Mouse (Mus musculus) thymus, adult 2 months (tissue): Measurements from ENCODE around the gene Tnrc6b. TPM values are rescaled to one million over a fixed set of nuclear protein-coding genes. Genes with fewer than 3 reads are reported as not detected.
A peak's percentile ranks its signal among the peaks of the same experiment; 100 is the strongest.

ENCODE experiments used
- DNase-seq: peaks from one replicate; pipeline ENCODE4 v3.0.0; 2021
- H3K27ac ChIP-seq: fragments of 200-500 bp; 2 replicates; pipeline ENCODE4 v1.5.1; 2012; ENCODE audit warnings: low read length, control low read depth; ENCODE audit not compliant: control insufficient read depth, insufficient read depth
- H3K27me3 ChIP-seq: fragments of 200-500 bp; 2 replicates; pipeline ENCODE4 v1.6.1; 2012; ENCODE audit warnings: mild to moderate bottlenecking, low read length, moderate library complexity, mixed read lengths; ENCODE audit not compliant: control insufficient read depth, insufficient read depth
- H3K36me3 ChIP-seq: fragments of 200-500 bp; 2 replicates; pipeline ENCODE4 v1.6.1; 2012; ENCODE audit warnings: mild to moderate bottlenecking, low read length, moderate library complexity; ENCODE audit not compliant: control insufficient read depth, insufficient read depth
- H3K4me1 ChIP-seq: fragments of 200-500 bp; replicated peaks from 2 replicates; pipeline ENCODE4 v1.6.1; 2012; ENCODE audit warnings: low read length; ENCODE audit not compliant: control insufficient read depth, insufficient read depth
- H3K4me3 ChIP-seq: fragments of 200-500 bp; 2 replicates; pipeline ENCODE4 v1.5.1; 2012; ENCODE audit warnings: mild to moderate bottlenecking, low read length, control low read depth, moderate library complexity; ENCODE audit not compliant: control insufficient read depth, insufficient read depth
- CTCF ChIP-seq: fragments of 200-500 bp; IDR thresholded peaks from 2 replicates; pipeline ENCODE4 v1.5.1; 2012; ENCODE audit warnings: mild to moderate bottlenecking, control low read depth, low read length, moderate library complexity, borderline replicate concordance; ENCODE audit not compliant: control insufficient read depth, poor library complexity, insufficient read depth; ENCODE audit errors: extremely low read depth
- POLR2A ChIP-seq: fragments of 200-500 bp; IDR thresholded peaks from 2 replicates; pipeline ENCODE4 v1.6.1; 2012; ENCODE audit warnings: mild to moderate bottlenecking, low read length, control low read depth, moderate library complexity; ENCODE audit not compliant: control insufficient read depth, poor library complexity, insufficient read depth; ENCODE audit errors: extremely low read depth
- WGBS: fragments of 180-500 bp; shearing (Covaris S2); methylation state at CpG from one replicate; pipeline ENCODE4 v1.1.7; 2018; 5-methylcytosine and 5-hydroxymethylcytosine counted together
- polyA plus RNA-seq: library from polyadenylated mRNA; depleted of rRNA; stranded (reverse); fragments of >200 nt; gene quantifications from 2 replicates; pipeline ENCODE4 v1.2.3, GENCODE M21; 2012; rRNA removed

Tnrc6b gene
- polyA plus RNA-seq, 1 experiment = 57.9 TPM

- TF ChIP-seq POLR2A (no peak), CTCF (peak; percentile 41; the same call in 1 of the 2 replicates)
- Histone ChIP-seq H3K27ac (no peak within 1 kb of the TSS), H3K4me1 (peaks cover 2% of the 10 kb centered on the region; the same call in 1 of the 2 replicates), H3K27me3 (no peaks in the 10 kb centered on the region), H3K36me3 (no peaks in the 10 kb centered on the region), H3K4me3 (peak within 1 kb of the TSS; percentile 63)
- peak; percentile 84 for DNase-seq
- under 1% methylated on average over 66 of the region's 67 CpGs for WGBS
These were observed 266.7 kb downstream of the Tnrc6b start, which contains the start of gene Sgsm3 for GRCm38 (mm10) chr15:80977620-80978334. Gene Sgsm3 (plus strand): TSS chr15:80977765.

- no peak for DNase-seq
- no peaks in the 10 kb centered on the region for H3K27me3 ChIP-seq
- H3K36me3 ChIP-seq = no peaks in the 10 kb centered on the region
- H3K4me3 ChIP-seq = no peak overlapping the region
- peaks cover 2% of the 10 kb centered on the region; the same call in 1 of the 2 replicates for H3K4me1 ChIP-seq
- WGBS = 91% methylated on average over 4 of the region's 4 CpGs
- TF ChIP-seq CTCF = no peak
- no peak for TF ChIP-seq POLR2A
- H3K27ac ChIP-seq = no peak overlapping the region
These were observed 268.5 kb downstream of the Tnrc6b start for GRCm38 (mm10) chr15:80979611-80980010.

DNA sequence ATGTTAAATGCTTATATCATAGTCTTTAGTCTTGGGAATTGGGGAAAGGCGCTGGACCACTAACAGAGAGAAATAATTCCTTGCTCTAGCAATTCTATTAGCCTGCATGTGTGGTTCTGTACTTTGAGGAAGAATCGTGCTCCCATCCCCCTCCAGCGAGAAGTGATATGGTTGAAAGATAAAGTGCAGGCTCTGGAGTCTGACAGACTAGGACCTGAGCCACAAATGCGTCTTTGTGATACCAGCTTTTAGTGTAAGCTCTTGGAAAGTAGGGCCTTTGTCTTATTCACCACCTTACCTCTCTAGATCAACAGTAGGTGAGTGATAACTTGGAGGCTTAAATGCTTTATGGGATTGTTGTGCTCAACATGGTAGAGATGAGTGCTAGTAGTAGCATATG, 270.1 kb downstream of the Tnrc6b start:
- H3K27ac ChIP-seq = no peak overlapping the region
- H3K4me1 ChIP-seq = peaks cover 2% of the 10 kb centered on the region; the same call in 1 of the 2 replicates
- H3K27me3 ChIP-seq = no peaks in the 10 kb centered on the region
- DNase-seq = no peak
- WGBS = 90% methylated on average over 4 of the region's 4 CpGs
- no peak overlapping the region for H3K4me3 ChIP-seq
- H3K36me3 ChIP-seq = no peaks in the 10 kb centered on the region
- TF ChIP-seq CTCF (no peak), POLR2A (no peak)

DNA sequence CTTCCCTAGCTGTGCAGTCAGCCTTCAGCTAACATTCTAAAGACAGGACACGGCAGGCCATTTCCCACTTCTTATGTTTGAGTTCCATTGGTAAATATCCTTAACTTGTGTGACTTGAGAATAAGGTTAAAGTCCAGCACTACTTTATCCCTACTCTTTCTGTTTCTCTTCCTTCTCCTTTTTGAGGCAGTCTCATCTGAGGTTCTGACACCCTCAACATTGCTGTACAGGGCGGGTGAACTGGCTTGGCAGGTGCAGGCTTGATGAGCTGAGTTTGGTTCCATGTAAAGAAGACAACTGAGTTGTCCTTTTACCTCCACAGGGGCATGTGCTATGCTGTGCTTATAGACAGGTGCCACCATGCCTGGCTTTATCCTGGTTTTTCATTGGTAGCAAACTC, 272.2 kb downstream of the Tnrc6b start:
- WGBS = 91% methylated on average over 2 of the region's 2 CpGs
- no peak for TF ChIP-seq POLR2A
- TF ChIP-seq CTCF = no peak
- Histone ChIP-seq H3K36me3 (no peaks in the 10 kb centered on the region), H3K27ac (no peak overlapping the region), H3K27me3 (no peaks in the 10 kb centered on the region), H3K4me1 (no peaks in the 10 kb centered on the region), H3K4me3 (no peak overlapping the region)
- DNase-seq = no peak

DNA sequence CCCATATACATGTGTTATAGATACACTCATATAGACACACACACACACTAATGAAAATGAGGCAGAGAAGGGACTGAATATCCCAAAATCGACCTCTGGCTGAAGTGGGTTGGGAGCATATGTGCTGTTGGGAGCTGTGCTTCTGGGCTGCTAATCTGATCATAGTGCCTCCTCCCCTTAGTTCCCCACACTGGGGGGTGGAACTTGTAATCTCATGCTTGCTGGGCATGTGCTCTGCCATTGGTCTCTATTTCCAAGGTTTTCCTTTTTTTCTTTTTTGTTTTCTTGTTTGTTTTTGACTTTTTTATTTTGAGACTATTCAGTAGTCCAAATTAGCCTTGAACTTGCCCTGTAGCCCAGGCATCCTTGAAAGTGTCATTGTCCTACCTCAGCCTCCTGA, 277.2 kb downstream of the Tnrc6b start:
- no peak for DNase-seq
- Histone ChIP-seq H3K4me1 (no peaks in the 10 kb centered on the region), H3K4me3 (no peak overlapping the region), H3K36me3 (no peaks in the 10 kb centered on the region), H3K27ac (no peak overlapping the region), H3K27me3 (no peaks in the 10 kb centered on the region)
- no peak for TF ChIP-seq POLR2A
- TF ChIP-seq CTCF = no peak
- 75% methylated on average over 1 of the region's 1 CpGs for WGBS

DNA sequence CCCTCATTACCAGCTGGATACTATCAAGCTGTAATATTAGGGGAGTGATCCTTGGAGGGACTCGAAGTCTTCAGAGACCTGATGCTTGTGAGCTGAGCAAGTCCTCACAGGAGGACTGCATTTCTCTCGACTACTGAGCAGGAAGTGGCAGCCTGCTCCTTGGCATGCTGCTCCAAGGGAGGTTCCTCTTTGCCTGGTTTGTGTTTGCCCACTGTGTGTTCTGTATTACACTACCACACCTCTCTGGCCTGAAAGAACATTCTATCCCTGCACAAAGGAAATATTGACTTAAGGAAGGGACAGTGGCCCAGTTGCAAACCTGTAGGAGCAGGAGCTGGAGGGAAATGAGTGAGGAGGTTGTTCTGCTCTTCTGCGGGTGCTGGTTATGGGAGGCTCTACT, 278.6 kb downstream of the Tnrc6b start:
- no peak for DNase-seq
- H3K27ac ChIP-seq = no peak overlapping the region
- no peaks in the 10 kb centered on the region for H3K36me3 ChIP-seq
- H3K4me3 ChIP-seq = no peak overlapping the region
- no peaks in the 10 kb centered on the region for H3K27me3 ChIP-seq
- TF ChIP-seq CTCF = no peak
- no peak for TF ChIP-seq POLR2A
- 34% methylated on average over 3 of the region's 3 CpGs for WGBS
- no peaks in the 10 kb centered on the region for H3K4me1 ChIP-seq

Other genes starting within 250 kb of the Tnrc6b start
- 0.09 TPM in 2 replicates for gene Enthd1, start 146.2 kb upstream of the Tnrc6b start, polyA plus RNA-seq
- 139 and 162 TPM in 2 replicates for gene Grap2, start 138.7 kb upstream of the Tnrc6b start, polyA plus RNA-seq
- gene Fam83f, start 39.5 kb upstream of the Tnrc6b start, polyA plus RNA-seq = 3.5 and 5.4 TPM in 2 replicates
- 93.3 and 105 TPM in 2 replicates for gene Adsl, start 237.2 kb downstream of the Tnrc6b start, polyA plus RNA-seq